Mouse (Mus musculus): ENCODE results near the gene Tmem190.
A peak's percentile ranks its signal among the peaks of the same experiment; 100 is the strongest.
"Not testable (repeated sequence)": the region's sequence is repeated elsewhere in the genome, so short reads cannot be mapped to it uniquely, and the experiment has no call there.

Tmem190 gene

GRCm38 (mm10) chr7:4776131-4776530, 6.6 kb upstream of the Tmem190 start:
- DNase-seq (ENCODE audit: low spot score), result no peak

- peak; percentile 70 for DNase-seq (ENCODE audit: low spot score)
Observed at GRCm38 (mm10) chr7:4776861-4777830, 5.6 kb upstream of the Tmem190 start.

- no peak for DNase-seq (ENCODE audit: low spot score)
Observed at GRCm38 (mm10) chr7:4777851-4778637, 4.7 kb upstream of the Tmem190 start.

DNA sequence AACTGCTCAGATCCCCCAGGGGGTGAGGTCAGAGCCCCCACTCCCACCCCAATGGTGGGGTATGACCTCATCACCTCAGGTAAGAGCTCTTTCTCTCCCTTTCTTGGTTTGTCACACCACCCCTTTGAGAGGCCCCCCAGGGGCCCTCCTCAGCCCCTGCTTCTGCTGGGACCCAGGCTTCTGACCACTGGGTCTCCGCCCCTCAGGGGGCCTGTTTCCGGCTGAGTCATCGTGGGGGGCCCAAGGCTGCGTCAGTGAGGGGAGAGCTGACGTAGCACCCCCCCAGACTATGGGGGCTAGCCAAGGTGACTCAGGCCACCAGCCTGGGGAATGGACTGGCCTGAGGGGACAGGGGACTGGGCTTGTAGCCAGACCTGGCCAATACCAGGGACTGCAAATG, 2.8 kb upstream of the Tmem190 start:
- DNase-seq (ENCODE audit: low spot score), result no peak

DNA sequence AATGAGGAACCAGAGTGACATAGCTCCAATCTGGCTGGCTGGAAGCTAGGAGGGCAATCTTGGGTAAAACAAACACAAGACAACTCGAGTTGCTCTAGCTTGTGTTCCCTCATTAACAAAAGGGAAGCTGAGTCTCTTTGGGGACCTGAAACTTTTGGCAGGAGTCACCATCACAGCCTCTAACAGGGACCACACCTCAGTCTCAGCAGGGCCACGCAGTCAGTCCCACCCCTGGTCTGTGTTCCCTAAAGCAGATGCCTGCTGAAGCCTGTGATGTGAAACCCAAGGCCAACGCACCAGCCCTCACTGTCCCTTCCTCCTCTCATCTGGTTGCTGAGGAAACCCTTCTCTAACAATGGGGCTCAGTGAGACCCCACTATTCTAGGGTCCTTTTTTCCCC, 607 bp upstream of the Tmem190 start:
- no peak for DNase-seq (ENCODE audit: low spot score)

- no peak for DNase-seq (ENCODE audit: low spot score)
Observed at GRCm38 (mm10) chr7:4783667-4784268, 1.0 kb downstream of the Tmem190 start.

GRCm38 (mm10) chr7:4788499-4789435, 6.0 kb downstream of the Tmem190 start:
- peak; percentile 65 for DNase-seq (ENCODE audit: low spot score)

GRCm38 (mm10) chr7:4789436-4789935, 6.7 kb downstream of the Tmem190 start, which contains the start of gene Tmem238:
TSS of gene Tmem238 (minus strand) at chr7:4789656.
- peak; percentile 38 for DNase-seq (ENCODE audit: low spot score)

DNA sequence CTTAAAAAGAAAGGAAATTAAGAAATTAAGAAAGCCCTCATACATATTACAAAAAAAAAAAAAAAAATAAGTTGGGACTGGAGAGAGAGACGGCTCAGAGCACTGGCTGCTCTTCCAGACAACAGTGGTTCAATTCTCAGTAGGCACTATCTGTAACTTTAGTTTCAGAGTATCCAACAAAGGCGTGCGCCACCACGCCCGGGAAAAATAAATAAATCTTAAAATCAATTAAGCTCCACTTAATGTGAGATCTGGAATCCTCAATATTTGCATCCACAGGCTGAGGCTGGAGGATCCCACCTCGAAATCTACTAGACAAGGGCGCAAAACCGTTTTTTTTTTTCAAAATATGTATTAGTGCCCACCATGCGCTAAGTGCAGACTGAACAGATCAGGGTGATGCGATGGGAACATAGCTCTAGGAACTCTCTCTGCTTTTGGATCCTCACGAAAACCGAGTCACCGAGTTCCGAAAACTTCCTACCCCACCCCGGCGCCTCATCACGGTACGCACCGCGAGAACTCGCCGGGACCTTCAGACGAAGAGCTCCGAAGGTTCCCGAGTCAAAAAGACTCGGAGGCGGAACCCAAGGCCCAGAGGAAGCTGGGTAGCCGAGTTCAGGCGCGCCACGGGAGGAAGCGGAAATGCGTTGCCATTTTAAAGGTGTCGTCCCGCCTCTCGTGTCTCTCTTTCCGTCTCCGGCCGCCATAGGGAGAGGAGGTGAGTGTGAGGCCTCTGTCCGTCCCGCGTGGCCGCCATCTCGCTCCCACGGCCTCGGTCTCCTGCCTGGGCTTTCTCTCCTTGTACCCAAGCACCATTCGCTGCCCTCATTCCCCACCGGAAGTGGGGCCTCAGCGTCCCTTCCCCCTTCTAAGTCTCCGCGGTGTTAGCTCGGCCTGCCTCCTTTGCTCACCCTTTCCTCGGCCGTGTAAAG, 9.8 kb downstream of the Tmem190 start, which contains the start of gene Rpl28:
Gene Rpl28, plus strand, starts transcription at position 597 of the 935 bp plus-strand sequence.
- DNase-seq (ENCODE audit: low spot score), result peak; percentile 95

DNA sequence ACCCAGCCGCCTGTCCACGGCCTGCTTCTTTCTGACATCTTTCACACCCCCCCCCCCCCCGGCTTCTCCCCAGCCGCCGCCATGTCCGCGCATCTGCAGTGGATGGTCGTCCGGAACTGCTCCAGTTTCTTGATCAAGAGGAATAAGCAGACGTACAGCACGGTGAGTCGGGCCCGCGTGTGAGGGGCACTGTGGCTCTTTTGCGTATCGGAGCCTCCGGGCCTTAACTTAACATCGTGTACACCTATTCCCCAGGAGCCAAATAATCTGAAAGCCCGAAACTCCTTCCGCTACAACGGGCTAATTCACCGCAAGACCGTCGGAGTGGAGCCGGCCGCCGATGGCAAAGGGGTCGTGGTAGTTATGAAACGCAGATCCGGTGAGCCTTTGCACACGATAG, 10.5 kb downstream of the Tmem190 start:
- peak; percentile 37 for DNase-seq (ENCODE audit: low spot score)

GRCm38 (mm10) chr7:4793674-4794073, 10.9 kb downstream of the Tmem190 start:
- DNase-seq (ENCODE audit: low spot score), result no peak

DNA sequence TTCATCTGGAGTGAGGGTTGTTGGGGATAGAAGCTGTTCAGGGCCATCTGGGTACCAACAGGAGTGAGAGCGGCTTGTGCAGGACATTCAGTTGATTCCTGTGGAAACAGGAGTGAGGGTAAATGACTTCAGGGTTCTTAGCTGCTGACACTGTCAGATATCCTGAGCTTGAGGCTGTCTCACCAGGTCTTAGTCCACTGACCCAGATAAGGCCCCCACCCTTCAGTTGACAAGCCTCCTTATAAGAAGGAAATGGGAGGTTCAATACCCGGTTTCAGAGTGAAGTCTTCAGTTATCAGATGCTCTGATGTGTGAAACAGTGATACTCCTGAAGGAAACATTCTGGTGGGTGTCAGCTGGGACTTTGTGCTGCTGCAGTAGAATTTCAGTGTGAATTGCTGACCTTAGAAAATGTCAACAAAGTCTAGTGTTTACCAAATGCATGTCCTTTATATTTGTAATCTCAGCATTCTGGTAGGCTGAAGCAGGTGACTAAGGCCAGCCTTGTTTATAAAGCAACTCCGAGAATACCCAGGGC, 12.0 kb downstream of the Tmem190 start:
- DNase-seq (ENCODE audit: low spot score), result no peak

DNA sequence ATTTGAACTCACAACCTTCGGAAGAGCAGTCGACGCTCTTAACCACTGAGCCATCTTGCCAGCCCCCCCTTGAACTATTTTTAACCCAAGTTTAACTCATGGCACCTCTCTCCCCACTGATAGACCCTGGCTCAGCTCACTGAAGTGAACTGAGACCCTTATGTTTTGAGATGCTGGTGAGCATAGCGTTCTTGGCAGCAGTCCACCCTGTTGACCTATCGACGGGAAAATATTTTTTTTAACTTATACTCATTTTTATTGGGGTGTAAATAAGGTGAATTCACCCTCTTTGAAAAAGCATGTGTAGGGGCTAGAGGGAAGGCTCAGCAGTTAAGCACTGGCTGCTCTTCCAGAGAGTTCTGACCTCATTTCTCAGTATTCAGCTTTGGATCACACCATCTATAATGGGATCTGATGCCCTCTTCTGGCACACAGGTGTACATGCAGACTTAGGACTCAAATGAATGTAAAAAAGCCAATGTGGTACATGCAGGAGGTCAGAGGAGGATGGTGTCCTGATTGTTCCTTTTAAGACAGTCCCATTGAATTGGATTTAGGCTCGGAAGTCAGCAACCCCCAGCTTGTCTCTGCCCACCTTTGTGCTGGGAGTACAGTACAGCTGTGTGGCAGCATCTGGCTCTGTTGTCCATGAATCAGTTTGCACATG, 13.2 kb downstream of the Tmem190 start:
- DNase-seq (ENCODE audit: low spot score), result no peak

GRCm38 (mm10) chr7:4802247-4802646, 19.5 kb downstream of the Tmem190 start:
- DNase-seq (ENCODE audit: low spot score), result no peak

DNA sequence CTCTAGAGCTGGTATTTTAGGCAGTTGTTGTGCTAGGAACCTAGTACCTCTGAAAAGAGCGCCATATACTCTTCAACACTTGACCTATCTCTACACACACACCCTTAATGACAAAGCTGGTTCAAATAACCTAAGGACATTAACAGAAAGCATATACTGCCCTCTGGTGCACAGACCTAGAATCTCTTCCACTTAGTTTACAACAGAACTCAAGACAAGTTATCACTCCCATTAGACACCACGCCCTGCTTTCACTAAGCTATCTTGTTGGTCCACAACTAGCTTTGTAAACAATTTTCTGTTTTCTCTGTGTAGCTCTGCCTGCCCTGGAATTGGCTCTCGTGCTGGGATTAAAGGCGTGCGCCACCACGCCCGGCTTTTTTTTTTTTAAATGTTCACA, 24.0 kb downstream of the Tmem190 start:
- DNase-seq (ENCODE audit: low spot score), result no peak

DNA sequence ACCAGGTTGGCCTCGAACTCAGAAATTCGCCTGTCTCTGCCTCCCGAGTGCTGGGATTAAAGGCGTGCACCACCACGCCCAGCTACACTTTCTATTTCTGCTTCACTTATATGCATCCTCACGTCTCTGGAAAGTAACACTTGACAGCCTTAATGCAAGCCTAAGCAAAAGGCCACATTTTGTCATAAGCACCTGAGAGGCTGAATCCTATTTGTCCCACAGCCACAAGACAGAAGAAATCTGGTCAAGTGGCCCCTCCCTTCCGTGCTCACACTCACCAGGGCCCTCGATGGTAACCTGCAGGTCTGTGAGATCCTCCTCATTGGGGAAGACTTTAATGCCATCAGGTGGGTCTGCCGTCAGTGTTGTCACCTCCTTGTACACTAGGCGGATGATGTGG, 28.4 kb downstream of the Tmem190 start:
- DNase-seq (ENCODE audit: low spot score), result not testable (repeated sequence)

DNA sequence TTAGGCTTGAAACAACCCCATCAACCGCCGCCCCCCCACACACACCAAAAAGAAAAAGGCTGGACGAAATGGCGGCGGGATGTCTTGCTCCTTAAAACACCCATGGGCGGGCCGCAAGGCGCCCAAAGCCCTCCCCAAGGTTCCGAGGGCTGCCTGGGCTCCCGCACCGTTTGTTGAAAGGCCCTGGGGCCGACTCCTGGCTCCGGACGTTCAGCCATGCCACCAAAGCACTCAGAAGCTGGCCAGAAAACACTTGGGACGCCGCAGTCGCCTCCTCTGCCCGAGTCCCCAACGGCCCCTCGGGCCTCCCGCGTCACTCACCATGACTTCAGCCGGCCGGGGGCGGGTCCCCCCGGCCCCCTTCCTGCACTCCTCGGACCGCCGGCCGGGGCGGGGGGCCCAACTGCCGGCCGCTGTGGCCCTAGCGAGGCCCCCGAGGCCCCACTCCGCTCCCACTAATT, 29.1 kb downstream of the Tmem190 start:
- DNase-seq (ENCODE audit: low spot score), result peak; percentile 67

DNA sequence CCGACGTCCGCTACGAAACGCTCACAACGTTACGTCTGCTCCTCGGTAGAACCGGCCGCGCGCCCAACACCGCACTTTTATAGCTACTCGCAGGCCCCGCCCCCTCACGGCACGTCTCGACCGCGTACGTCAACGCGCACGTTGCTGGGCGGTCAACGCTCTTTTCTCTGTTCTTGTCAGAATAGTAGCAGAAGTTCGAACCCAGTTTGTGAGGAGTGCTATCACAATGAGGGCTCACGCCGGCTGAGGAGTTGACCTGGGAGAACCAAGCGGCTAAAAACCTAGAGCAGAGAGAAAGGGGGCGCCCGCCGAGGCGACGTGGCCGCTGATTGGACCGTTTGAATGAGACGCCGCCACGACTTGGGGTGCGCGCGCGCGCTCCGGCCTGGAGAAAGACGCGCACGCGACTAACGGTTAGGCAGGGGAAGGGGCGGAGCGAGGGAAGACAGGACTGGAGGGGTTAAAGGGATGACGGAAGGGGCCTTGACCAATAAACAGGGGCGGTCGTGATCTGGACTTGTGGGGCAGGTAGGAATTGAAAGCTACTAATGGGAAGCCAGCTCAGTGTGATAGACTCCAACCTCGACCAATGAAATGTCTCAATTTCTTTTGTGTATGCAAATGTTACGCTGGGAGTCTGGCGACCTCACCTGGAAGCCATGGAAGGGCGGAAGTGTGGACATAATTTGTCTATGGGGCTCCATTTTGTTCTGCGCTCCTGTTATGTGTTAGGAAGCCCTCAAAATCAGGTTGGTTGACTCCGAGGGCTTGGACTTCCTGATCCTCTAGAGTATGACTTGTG, 29.8 kb downstream of the Tmem190 start, which contains the start of gene Ube2s:
Gene Ube2s, minus strand, starts transcription at position 288 of the 802 bp plus-strand sequence.
- DNase-seq (ENCODE audit: low spot score), result peak; percentile 99

Measured in testis, postnatal 14 days (tissue).